Mouse (Mus musculus) embryonic facial prominence, embryonic 11.5 days (tissue): ENCODE data around the gene Ackr1. TPM values are rescaled to one million over a fixed set of nuclear protein-coding genes. Genes with fewer than 3 reads are reported as not detected.
"Not testable (repeated sequence)": the region's sequence is repeated elsewhere in the genome, so short reads cannot be mapped to it uniquely, and the experiment has no call there.

ENCODE experiments used
- ATAC-seq: fragments of 200-750 bp; cut with Nextera tagmentation; replicated peaks from 2 replicates; pipeline ENCODE4 v1.8.0; 2017; ENCODE audit warnings: low read depth; ENCODE audit not compliant: insufficient number of reproducible peaks, low FRiP score, low TSS enrichment
- DNase-seq: peaks from one replicate; pipeline ENCODE4 v3.0.0-alpha.2; 2015; ENCODE audit warnings: low spot score
- H3K27ac ChIP-seq: fragments of 300-500 bp; sonication (generic); replicated peaks from 2 replicates; pipeline ENCODE4 v1.5.1; 2014; ENCODE audit warnings: mild to moderate bottlenecking, low read depth, low read length, control low read depth
- H3K27me3 ChIP-seq: fragments of 300-500 bp; sonication (generic); 2 replicates; pipeline ENCODE4 v1.6.1; 2014; ENCODE audit warnings: mild to moderate bottlenecking, low read length, moderate library complexity, mixed read lengths; ENCODE audit not compliant: control insufficient read depth, insufficient read depth
- H3K36me3 ChIP-seq: fragments of 300-500 bp; sonication (generic); replicated peaks from 2 replicates; pipeline ENCODE4 v1.6.1; 2014; ENCODE audit warnings: low read depth, mild to moderate bottlenecking, low read length, moderate library complexity, mixed read lengths; ENCODE audit not compliant: control insufficient read depth, insufficient read depth
- H3K4me1 ChIP-seq: fragments of 300-500 bp; sonication (generic); 2 replicates; pipeline ENCODE4 v1.6.1; 2014; ENCODE audit warnings: low read length, mixed read lengths; ENCODE audit not compliant: control insufficient read depth, insufficient read depth
- H3K4me2 ChIP-seq: fragments of 300-500 bp; sonication (generic); 2 replicates; pipeline ENCODE4 v1.6.1; 2014; ENCODE audit warnings: low read depth, mild to moderate bottlenecking, control low read depth, low read length, moderate library complexity
- H3K4me3 ChIP-seq: fragments of 300-500 bp; sonication (generic); 2 replicates; pipeline ENCODE4 v1.5.1; 2014; ENCODE audit warnings: low read depth, low read length, control low read depth
- H3K9ac ChIP-seq: fragments of 300-500 bp; sonication (generic); replicated peaks from 2 replicates; pipeline ENCODE4 v1.6.1; 2014; ENCODE audit warnings: mild to moderate bottlenecking, control low read depth, low read length
- H3K9me3 ChIP-seq: fragments of 300-500 bp; sonication (generic); replicated peaks from 2 replicates; pipeline ENCODE4 v1.6.1; 2016; ENCODE audit warnings: mild to moderate bottlenecking, low read length, inconsistent platforms, mixed read lengths; ENCODE audit not compliant: control insufficient read depth
- WGBS: fragments of 180-500 bp; shearing (Covaris S2); extraction: QIAGEN DNeasy Blood & Tissue Kit; methylation state at CpG from one replicate; pipeline ENCODE4 v1.1.7; 2014; 5-methylcytosine and 5-hydroxymethylcytosine counted together
- polyA plus RNA-seq: library from polyadenylated mRNA; unstranded; fragments of >200 nt; fragmentation: Nextera tagmentation; extraction: Ambion mirVana; gene quantifications from 2 replicates; pipeline ENCODE4 v1.2.1, GENCODE M21; 2014

The Ackr1 gene
- polyA plus RNA-seq, 1 experiment from 2014 or later = 2.6 TPM

GRCm38 (mm10) chr1:173313535-173314050, 20.0 kb downstream of the Ackr1 start:
- not testable (repeated sequence) for H3K9ac ChIP-seq, DNase-seq, H3K9me3 ChIP-seq, H3K4me3 ChIP-seq, H3K4me2 ChIP-seq, H3K27me3 ChIP-seq, H3K4me1 ChIP-seq, ATAC-seq, H3K36me3 ChIP-seq, H3K27ac ChIP-seq
- WGBS = 82% methylated on average over 7 of the region's 7 CpGs

- H3K4me1 ChIP-seq, H3K9ac ChIP-seq, H3K4me3 ChIP-seq, H3K4me2 ChIP-seq, H3K27ac ChIP-seq, H3K36me3 ChIP-seq, H3K9me3 ChIP-seq, DNase-seq, ATAC-seq, H3K27me3 ChIP-seq: not testable (repeated sequence)
- 54% methylated on average over 3 of the region's 3 CpGs for WGBS
Measured at GRCm38 (mm10) chr1:173302795-173303194, 30.8 kb downstream of the Ackr1 start.

Other genes starting within 250 kb of the Ackr1 start
- not detected in 2 replicates for gene Olfr1408, start 196.4 kb downstream of the Ackr1 start, polyA plus RNA-seq
- not detected in 2 replicates for gene Olfr1406, start 143.1 kb downstream of the Ackr1 start, polyA plus RNA-seq
- gene Olfr218, start 135.9 kb downstream of the Ackr1 start, polyA plus RNA-seq = not detected in 2 replicates
- not detected in 2 replicates for gene Olfr1404, start 121.4 kb downstream of the Ackr1 start, polyA plus RNA-seq
- gene Fcer1a, start 106.5 kb downstream of the Ackr1 start, polyA plus RNA-seq = not detected in 2 replicates
- gene Olfr418, start 67.7 kb downstream of the Ackr1 start, polyA plus RNA-seq = not detected in 2 replicates
- not detected in 2 replicates for gene Mptx2, start 56.0 kb downstream of the Ackr1 start, polyA plus RNA-seq
- gene Aim2, start 17.1 kb upstream of the Ackr1 start, polyA plus RNA-seq = 1.9 and 2.1 TPM in 2 replicates
- gene Cadm3, start 33.9 kb upstream of the Ackr1 start, polyA plus RNA-seq = 7.3 and 10.1 TPM in 2 replicates
- not detected in 2 replicates for gene Ifi206, start 157.3 kb upstream of the Ackr1 start, polyA plus RNA-seq
- gene Ifi214, start 202.2 kb upstream of the Ackr1 start, polyA plus RNA-seq = not detected in 2 replicates